In genomic region chr3:83783716-83784469, GRCm38 (mm10) we compare ENCODE assay signal across 10 mouse cellular contexts. TPM values are rescaled to one million over a fixed set of nuclear protein-coding genes. Genes with fewer than 3 reads are reported as not detected.
DNase-seq lines count a peak whose midpoint lies in the region; ATAC-seq and TF ChIP-seq lines count a peak whose summit lies in the region.
"Had no signal": no experiment of that assay in that cellular context is flagged by ENCODE, and none has a peak within 500 bp of the region (broad histone marks: within the 10 kb centered on the region; RNA-seq: fewer than 3 reads in every experiment).

No protein-coding gene starts in this region.

- peak; percentile 49 for DNase-seq in kidney, postnatal 0 days (ENCODE audit: low spot score)
- no peak for DNase-seq in kidney, adult 2 months
- no peak for DNase-seq in frontal cortex, postnatal 14 days (ENCODE audit: low spot score in 2 of 2)
- DNase-seq in layer of hippocampus, postnatal 14 days (ENCODE audit: low spot score in 2 of 2): no peak
- DNase-seq: kidney, postnatal 10 days had no signal

- no peaks in the 10 kb centered on the region for H3K36me3 ChIP-seq in forebrain, embryonic 13.5 days (ENCODE audit: poor library complexity, severe bottlenecking)
- no peaks in the 10 kb centered on the region for H3K36me3 ChIP-seq in forebrain, embryonic 15.5 days
- no peaks in the 10 kb centered on the region for H3K36me3 ChIP-seq in kidney, postnatal 0 days (ENCODE audit: insufficient read depth, low read length)
- no peaks in the 10 kb centered on the region for H3K36me3 ChIP-seq in kidney, adult 2 months (ENCODE audit: control insufficient read depth, insufficient read depth, low read length)
- H3K36me3 ChIP-seq in intestine, embryonic 16.5 days (ENCODE audit: control insufficient read depth, insufficient read depth, low read length): no peaks in the 10 kb centered on the region
- H3K36me3 ChIP-seq in stomach, embryonic 14.5 days (ENCODE audit: control insufficient read depth, insufficient read depth, low read length): no peaks in the 10 kb centered on the region

- no peak overlapping the region for H3K4me3 ChIP-seq in forebrain, embryonic 13.5 days
- H3K4me3 ChIP-seq in forebrain, embryonic 15.5 days: no peak overlapping the region
- H3K4me3 ChIP-seq in kidney, postnatal 0 days (replicated peaks; ENCODE audit: low read depth, low read length): no peak overlapping the region
- no peak overlapping the region for H3K4me3 ChIP-seq in kidney, adult 2 months (ENCODE audit: insufficient read depth, low read depth, low read length)
- no peak overlapping the region for H3K4me3 ChIP-seq in intestine, embryonic 16.5 days (ENCODE audit: low read length)
- no peak overlapping the region for H3K4me3 ChIP-seq in stomach, embryonic 14.5 days (ENCODE audit: low read depth, low read length)

- no peak for TF ChIP-seq CTCF in kidney, postnatal 0 days (IDR thresholded peaks at IDR 0.05; ENCODE audit: low read depth)
- no peak for TF ChIP-seq CTCF in kidney, adult 2 months (conservative IDR thresholded peaks at IDR 0.05; ENCODE audit: insufficient read depth, insufficient read length, low read depth, low read length)

- WGBS in forebrain, embryonic 13.5 days: 13% methylated on average over 11 of the region's 11 CpGs
- WGBS in forebrain, embryonic 15.5 days: 12% methylated on average over 11 of the region's 11 CpGs
- WGBS in kidney, postnatal 0 days: 13% methylated on average over 11 of the region's 11 CpGs
- 43% methylated on average over 11 of the region's 11 CpGs for WGBS in kidney, adult 2 months
- 13% methylated on average over 11 of the region's 11 CpGs for WGBS in intestine, embryonic 16.5 days
- 13% methylated on average over 11 of the region's 11 CpGs for WGBS in stomach, embryonic 14.5 days

- peaks cover 8% of the 10 kb centered on the region for H3K27me3 ChIP-seq in forebrain, embryonic 13.5 days
- H3K27me3 ChIP-seq in forebrain, embryonic 15.5 days: no peaks in the 10 kb centered on the region
- H3K27me3 ChIP-seq in kidney, postnatal 0 days (ENCODE audit: insufficient read depth, low read length): no peaks in the 10 kb centered on the region
- no peaks in the 10 kb centered on the region for H3K27me3 ChIP-seq in kidney, adult 2 months (replicated peaks; ENCODE audit: control insufficient read depth, insufficient read depth, low read length)
- peaks cover 2% of the 10 kb centered on the region; the same call in 1 of the 2 replicates for H3K27me3 ChIP-seq in intestine, embryonic 16.5 days (replicated peaks; ENCODE audit: control insufficient read depth, insufficient read depth, low read length)
- no peaks in the 10 kb centered on the region for H3K27me3 ChIP-seq in stomach, embryonic 14.5 days (ENCODE audit: control insufficient read depth, insufficient read depth, low read length)

- H3K27ac ChIP-seq in forebrain, embryonic 13.5 days: no peak overlapping the region
- no peak overlapping the region for H3K27ac ChIP-seq in forebrain, embryonic 15.5 days (replicated peaks)
- H3K27ac ChIP-seq in kidney, postnatal 0 days: no peak overlapping the region
- H3K27ac ChIP-seq in kidney, adult 2 months (ENCODE audit: insufficient read depth, low read depth, low read length): no peak overlapping the region
- no peak overlapping the region for H3K27ac ChIP-seq in intestine, embryonic 16.5 days (ENCODE audit: low read length)
- peak overlapping the region; percentile 67 for H3K27ac ChIP-seq in stomach, embryonic 14.5 days (ENCODE audit: low read length)
- H3K27ac ChIP-seq: liver, embryonic 14.5 days had no signal

- H3K9ac ChIP-seq in forebrain, embryonic 13.5 days: no peak overlapping the region
- H3K9ac ChIP-seq in forebrain, embryonic 15.5 days (replicated peaks): no peak overlapping the region
- H3K9ac ChIP-seq in kidney, postnatal 0 days (ENCODE audit: low read depth, low read length): no peak overlapping the region
- H3K9ac ChIP-seq in intestine, embryonic 16.5 days (ENCODE audit: low read depth, low read length): peak overlapping the region; percentile 21; the same call in 1 of the 2 replicates
- H3K9ac ChIP-seq in stomach, embryonic 14.5 days (replicated peaks; ENCODE audit: low read depth, low read length): no peak overlapping the region
- H3K9ac ChIP-seq: liver, embryonic 14.5 days had no signal

- ATAC-seq in forebrain, embryonic 13.5 days: 0 out of 2 replicates have a peak, but pooled peaks have one; percentile 45
- no peak for ATAC-seq in forebrain, embryonic 15.5 days (replicated peaks)
- ATAC-seq in kidney, postnatal 0 days (replicated peaks; ENCODE audit: low FRiP score, low read depth): no peak
- ATAC-seq in intestine, embryonic 16.5 days: peak; percentile 76
- ATAC-seq in stomach, embryonic 14.5 days (ENCODE audit: insufficient number of reproducible peaks, insufficient read depth, low FRiP score, low read depth): no peak

- no peaks in the 10 kb centered on the region for H3K9me3 ChIP-seq in forebrain, embryonic 13.5 days (replicated peaks)
- H3K9me3 ChIP-seq in forebrain, embryonic 15.5 days: no peaks in the 10 kb centered on the region
- H3K9me3 ChIP-seq in kidney, postnatal 0 days (replicated peaks; ENCODE audit: low read length): no peaks in the 10 kb centered on the region
- H3K9me3 ChIP-seq in intestine, embryonic 16.5 days (ENCODE audit: control insufficient read depth, low read length): no peaks in the 10 kb centered on the region
- H3K9me3 ChIP-seq in stomach, embryonic 14.5 days (ENCODE audit: control insufficient read depth, low read depth, low read length): no peaks in the 10 kb centered on the region

- H3K4me2 ChIP-seq in forebrain, embryonic 13.5 days: no peak overlapping the region
- H3K4me2 ChIP-seq in forebrain, embryonic 15.5 days (replicated peaks): no peak overlapping the region
- H3K4me2 ChIP-seq in kidney, postnatal 0 days (ENCODE audit: low read length): peak overlapping the region; percentile 23; the same call in 1 of the 2 replicates
- peak overlapping the region; percentile 14; the same call in 1 of the 2 replicates for H3K4me2 ChIP-seq in intestine, embryonic 16.5 days (ENCODE audit: low read depth, low read length)
- H3K4me2 ChIP-seq in stomach, embryonic 14.5 days (replicated peaks; ENCODE audit: low read depth, low read length): peak overlapping the region; percentile 28; the same call in 1 of the 2 replicates

- peaks cover 14% of the 10 kb centered on the region for H3K4me1 ChIP-seq in forebrain, embryonic 13.5 days
- no peaks in the 10 kb centered on the region for H3K4me1 ChIP-seq in forebrain, embryonic 15.5 days
- peaks cover 7% of the 10 kb centered on the region; the same call in 1 of the 2 replicates for H3K4me1 ChIP-seq in kidney, postnatal 0 days (replicated peaks; ENCODE audit: insufficient read depth, low read length)
- H3K4me1 ChIP-seq in kidney, adult 2 months (ENCODE audit: control insufficient read depth, insufficient read depth, low read length): no peaks in the 10 kb centered on the region
- H3K4me1 ChIP-seq in intestine, embryonic 16.5 days (ENCODE audit: control insufficient read depth, insufficient read depth, low read length): peaks cover 12% of the 10 kb centered on the region
- peaks cover 18% of the 10 kb centered on the region; the same call in 1 of the 2 replicates for H3K4me1 ChIP-seq in stomach, embryonic 14.5 days (ENCODE audit: control insufficient read depth, insufficient read depth, low read length)

- TF ChIP-seq POLR2A in kidney, adult 2 months (IDR thresholded peaks at IDR 0.05; ENCODE audit: low read depth, low read length): no peak

RNA-seq across cellular contexts. Expression of gene Sfrp2, which starts 17.8 kb away (rescaled TPM):
- polyA plus RNA-seq in forebrain, embryonic 13.5 days (2015; fragmentation: Nextera tagmentation; extraction: Ambion mirVana): 53.0 and 64.3 TPM in 2 replicates
- polyA plus RNA-seq in forebrain, embryonic 15.5 days (2015; fragmentation: Nextera tagmentation; extraction: Ambion mirVana): 39.4 and 40.1 TPM in 2 replicates
- 126 and 128 TPM in 2 replicates for polyA plus RNA-seq in kidney, postnatal 0 days (2015; fragmentation: Nextera tagmentation; extraction: Ambion mirVana)
- polyA plus RNA-seq in kidney, adult 2 months (2012; rRNA removed): 14.0 and 30.5 TPM in 2 replicates
- 56.2 and 58.9 TPM in 2 replicates for polyA plus RNA-seq in intestine, embryonic 16.5 days (2015; fragmentation: Nextera tagmentation; extraction: Ambion mirVana)
- 171 and 172 TPM in 2 replicates for polyA plus RNA-seq in stomach, embryonic 14.5 days (2014; fragmentation: Nextera tagmentation; extraction: Ambion mirVana)
- total RNA-seq in layer of hippocampus, postnatal 14 days (2021): 1 to 10 TPM; 4.7 to 5.0 TPM

RNA-seq across cellular contexts. Expression of gene Tlr2, which starts 57.7 kb away (rescaled TPM):
- polyA plus RNA-seq in forebrain, embryonic 13.5 days (2015; fragmentation: Nextera tagmentation; extraction: Ambion mirVana): 0.57 and 0.68 TPM in 2 replicates
- 0.95 and 0.99 TPM in 2 replicates for polyA plus RNA-seq in forebrain, embryonic 15.5 days (2015; fragmentation: Nextera tagmentation; extraction: Ambion mirVana)
- polyA plus RNA-seq in kidney, postnatal 0 days (2015; fragmentation: Nextera tagmentation; extraction: Ambion mirVana): 3.9 and 4.4 TPM in 2 replicates
- 1.9 and 2.1 TPM in 2 replicates for polyA plus RNA-seq in kidney, adult 2 months (2012; rRNA removed)
- polyA plus RNA-seq in intestine, embryonic 16.5 days (2015; fragmentation: Nextera tagmentation; extraction: Ambion mirVana): 2.2 TPM in 2 replicates
- polyA plus RNA-seq in stomach, embryonic 14.5 days (2014; fragmentation: Nextera tagmentation; extraction: Ambion mirVana): 2.9 and 4.8 TPM in 2 replicates
- total RNA-seq in layer of hippocampus, postnatal 14 days (2021): under 1 TPM; 0.45 to 0.90 TPM

Comparison
In these comparisons a context has a peak if more than half of its experiments do, and no peak if none do; other contexts are left out.
1. ATAC-seq: peak in forebrain, embryonic 13.5 days (single experiment) and intestine, embryonic 16.5 days (single experiment); none in forebrain, embryonic 15.5 days (single experiment), kidney, postnatal 0 days (single experiment) and stomach, embryonic 14.5 days (single experiment).
2. H3K4me2 ChIP-seq: peak in kidney, postnatal 0 days (single experiment), intestine, embryonic 16.5 days (single experiment) and stomach, embryonic 14.5 days (single experiment); none in forebrain, embryonic 13.5 days (single experiment) and forebrain, embryonic 15.5 days (single experiment).